Mouse (Mus musculus): ENCODE results near the gene Armh1. TPM values are rescaled to one million over a fixed set of nuclear protein-coding genes. Genes with fewer than 3 reads are reported as not detected.

The Armh1 gene
- polyA plus RNA-seq, 1 experiment from 2014 or later: 0.38 TPM

Other genes starting within 250 kb of the Armh1 start
- 40.9 and 42.1 TPM in 2 replicates for gene Eif2b3, start 232.7 kb downstream of the Armh1 start, polyA plus RNA-seq (2015; fragmentation: Nextera tagmentation; extraction: Ambion mirVana)
- gene Ptch2, start 156.1 kb downstream of the Armh1 start, polyA plus RNA-seq (2015; fragmentation: Nextera tagmentation; extraction: Ambion mirVana): 0.39 and 0.44 TPM in 2 replicates
- 15.7 and 19.2 TPM in 2 replicates for gene Btbd19, start 126.4 kb downstream of the Armh1 start, polyA plus RNA-seq (2015; fragmentation: Nextera tagmentation; extraction: Ambion mirVana)
- 1.0 and 1.8 TPM in 2 replicates for gene Tctex1d4, start 125.3 kb downstream of the Armh1 start, polyA plus RNA-seq (2015; fragmentation: Nextera tagmentation; extraction: Ambion mirVana)
- gene Plk3, start 118.2 kb downstream of the Armh1 start, polyA plus RNA-seq (2015; fragmentation: Nextera tagmentation; extraction: Ambion mirVana): 3.4 and 4.1 TPM in 2 replicates
- 1,163 and 1,165 TPM in 2 replicates for gene Rps8, start 95.9 kb downstream of the Armh1 start, polyA plus RNA-seq (2015; fragmentation: Nextera tagmentation; extraction: Ambion mirVana)
- gene Kif2c, start 69.5 kb downstream of the Armh1 start, polyA plus RNA-seq (2015; fragmentation: Nextera tagmentation; extraction: Ambion mirVana): 52.2 and 56.1 TPM in 2 replicates
- gene Tmem53, start 174 bp downstream of the Armh1 start, polyA plus RNA-seq (2015; fragmentation: Nextera tagmentation; extraction: Ambion mirVana): 13.7 and 14.2 TPM in 2 replicates
- gene Rnf220, start 244.9 kb upstream of the Armh1 start, polyA plus RNA-seq (2015; fragmentation: Nextera tagmentation; extraction: Ambion mirVana): 69.2 and 74.0 TPM in 2 replicates

Data from thymus, postnatal 0 days (tissue).